Mouse (Mus musculus): ENCODE results near the gene Msi2.

Gene Msi2

GRCm38 (mm10) chr11:88291688-88292087 lies 426.6 kb downstream of the Msi2 start:
- DNase-seq = no peak

DNA sequence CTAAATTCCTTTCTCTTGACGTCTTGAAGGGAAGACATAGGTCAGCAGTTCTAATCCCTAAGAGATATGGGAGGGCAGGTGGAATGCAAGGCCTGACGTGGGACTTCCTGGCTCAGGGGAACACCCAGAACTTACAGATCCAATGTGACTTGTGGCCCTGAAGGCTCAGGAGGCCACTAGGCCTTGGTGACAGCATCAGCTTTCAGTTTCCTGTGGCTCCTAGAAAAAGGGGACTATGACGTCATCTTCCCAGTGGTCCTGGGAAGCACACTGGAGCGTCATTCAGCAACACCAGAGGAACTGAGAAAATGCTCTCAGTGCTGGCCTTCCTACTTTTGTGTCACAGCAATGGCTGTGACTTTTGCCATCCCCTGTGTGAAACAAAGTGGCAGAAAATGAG lies 427.1 kb downstream of the Msi2 start:
- DNase-seq = no peak

Measured in thymus, postnatal 4 days (tissue).